Mouse (Mus musculus): ENCODE data around the gene Tdp1. TPM values are rescaled to one million over a fixed set of nuclear protein-coding genes. Genes with fewer than 3 reads are reported as not detected.

Tdp1 gene
- 46.7 and 49.2 TPM in 2 replicates for polyA plus RNA-seq (2015; fragmentation: Nextera tagmentation; extraction: Ambion mirVana)

- WGBS: under 1% methylated on average over 72 of the region's 73 CpGs
- H3K4me2 ChIP-seq (ENCODE audit: low read length): peak within 1 kb of the TSS; percentile 98
- peak within 1 kb of the TSS; percentile 91 for H3K4me3 ChIP-seq (ENCODE audit: low read length)
- H3K4me1 ChIP-seq (ENCODE audit: control insufficient read depth, insufficient read depth, low read depth, low read length): peaks cover 15% of the 10 kb centered on the region
- no peaks in the 10 kb centered on the region for H3K27me3 ChIP-seq (replicated peaks; ENCODE audit: control insufficient read depth, insufficient read depth, low read length)
- H3K9me3 ChIP-seq (ENCODE audit: control insufficient read depth, low read length): no peaks in the 10 kb centered on the region
- peak; percentile 88 for ATAC-seq
- peak within 1 kb of the TSS; percentile 91 for H3K9ac ChIP-seq (ENCODE audit: low read depth, low read length)
- peak within 1 kb of the TSS; percentile 86 for H3K27ac ChIP-seq (ENCODE audit: low read depth, low read length)
- H3K36me3 ChIP-seq (ENCODE audit: control insufficient read depth, insufficient read depth, low read length): no peaks in the 10 kb centered on the region
Measured at GRCm38 (mm10) chr12:99884269-99885261, at the start of gene Tdp1, which contains the start of gene Efcab11. Tdp1 (plus strand) TSS chr12:99884517. Efcab11 (minus strand) TSS chr12:99884439.

- peak overlapping the region; percentile 49 for H3K4me2 ChIP-seq (ENCODE audit: low read length)
- 25% methylated on average over 20 of the region's 20 CpGs for WGBS
- ATAC-seq: peak; percentile 92
- peak overlapping the region; percentile 14; the same call in 1 of the 2 replicates for H3K4me3 ChIP-seq (ENCODE audit: low read length)
- no peaks in the 10 kb centered on the region for H3K9me3 ChIP-seq (ENCODE audit: control insufficient read depth, low read length)
- H3K27ac ChIP-seq (ENCODE audit: low read depth, low read length): peak overlapping the region; percentile 76
- no peaks in the 10 kb centered on the region for H3K36me3 ChIP-seq (ENCODE audit: control insufficient read depth, insufficient read depth, low read length)
- peak overlapping the region; percentile 27; the same call in 1 of the 2 replicates for H3K9ac ChIP-seq (ENCODE audit: low read depth, low read length)
- peaks cover 10% of the 10 kb centered on the region for H3K4me1 ChIP-seq (ENCODE audit: control insufficient read depth, insufficient read depth, low read depth, low read length)
- no peaks in the 10 kb centered on the region for H3K27me3 ChIP-seq (replicated peaks; ENCODE audit: control insufficient read depth, insufficient read depth, low read length)
Measured at GRCm38 (mm10) chr12:99836404-99837131, 47.7 kb upstream of the Tdp1 start.

GRCm38 (mm10) chr12:99837528-99837927 is 46.8 kb upstream of the Tdp1 start:
- Histone ChIP-seq H3K4me2 (ENCODE audit: low read length) (no peak overlapping the region), H3K27ac (ENCODE audit: low read depth, low read length) (no peak overlapping the region), H3K27me3 (replicated peaks; ENCODE audit: control insufficient read depth, insufficient read depth, low read length) (no peaks in the 10 kb centered on the region), H3K9ac (ENCODE audit: low read depth, low read length) (no peak overlapping the region), H3K4me3 (ENCODE audit: low read length) (no peak overlapping the region), H3K9me3 (ENCODE audit: control insufficient read depth, low read length) (no peaks in the 10 kb centered on the region), H3K4me1 (ENCODE audit: control insufficient read depth, insufficient read depth, low read depth, low read length) (peaks cover 10% of the 10 kb centered on the region), H3K36me3 (ENCODE audit: control insufficient read depth, insufficient read depth, low read length) (no peaks in the 10 kb centered on the region)
- ATAC-seq: no peak
- 88% methylated on average over 5 of the region's 5 CpGs for WGBS

- Histone ChIP-seq H3K9me3 (ENCODE audit: control insufficient read depth, low read length) (no peaks in the 10 kb centered on the region), H3K4me1 (ENCODE audit: control insufficient read depth, insufficient read depth, low read depth, low read length) (peaks cover 10% of the 10 kb centered on the region), H3K4me2 (ENCODE audit: low read length) (no peak overlapping the region), H3K27me3 (replicated peaks; ENCODE audit: control insufficient read depth, insufficient read depth, low read length) (no peaks in the 10 kb centered on the region), H3K9ac (ENCODE audit: low read depth, low read length) (no peak overlapping the region), H3K4me3 (ENCODE audit: low read length) (no peak overlapping the region), H3K36me3 (ENCODE audit: control insufficient read depth, insufficient read depth, low read length) (no peaks in the 10 kb centered on the region), H3K27ac (ENCODE audit: low read depth, low read length) (no peak overlapping the region)
- no peak for ATAC-seq
- WGBS: 73% methylated on average over 11 of the region's 11 CpGs
Measured at GRCm38 (mm10) chr12:99838109-99838508, 46.2 kb upstream of the Tdp1 start.

- Histone ChIP-seq H3K27me3 (replicated peaks; ENCODE audit: control insufficient read depth, insufficient read depth, low read length) (no peaks in the 10 kb centered on the region), H3K4me3 (ENCODE audit: low read length) (no peak overlapping the region), H3K27ac (ENCODE audit: low read depth, low read length) (no peak overlapping the region), H3K9me3 (ENCODE audit: control insufficient read depth, low read length) (no peaks in the 10 kb centered on the region), H3K4me1 (ENCODE audit: control insufficient read depth, insufficient read depth, low read depth, low read length) (peaks cover 10% of the 10 kb centered on the region), H3K4me2 (ENCODE audit: low read length) (no peak overlapping the region), H3K9ac (ENCODE audit: low read depth, low read length) (no peak overlapping the region), H3K36me3 (ENCODE audit: control insufficient read depth, insufficient read depth, low read length) (no peaks in the 10 kb centered on the region)
- 85% methylated on average over 14 of the region's 14 CpGs for WGBS
- ATAC-seq: no peak
Measured at GRCm38 (mm10) chr12:99838703-99839102, 45.6 kb upstream of the Tdp1 start.

- no peak overlapping the region for H3K9ac ChIP-seq (ENCODE audit: low read depth, low read length)
- H3K4me1 ChIP-seq (ENCODE audit: control insufficient read depth, insufficient read depth, low read depth, low read length): no peaks in the 10 kb centered on the region
- WGBS: 78% methylated on average over 8 of the region's 8 CpGs
- no peaks in the 10 kb centered on the region for H3K27me3 ChIP-seq (replicated peaks; ENCODE audit: control insufficient read depth, insufficient read depth, low read length)
- ATAC-seq: no peak
- no peak overlapping the region for H3K4me2 ChIP-seq (ENCODE audit: low read length)
- no peaks in the 10 kb centered on the region for H3K9me3 ChIP-seq (ENCODE audit: control insufficient read depth, low read length)
- no peak overlapping the region for H3K27ac ChIP-seq (ENCODE audit: low read depth, low read length)
- H3K36me3 ChIP-seq (ENCODE audit: control insufficient read depth, insufficient read depth, low read length): no peaks in the 10 kb centered on the region
- no peak overlapping the region for H3K4me3 ChIP-seq (ENCODE audit: low read length)
Measured at GRCm38 (mm10) chr12:99844951-99845350, 39.4 kb upstream of the Tdp1 start.

- no peak overlapping the region for H3K4me3 ChIP-seq (ENCODE audit: low read length)
- WGBS: 90% methylated on average over 2 of the region's 2 CpGs
- no peaks in the 10 kb centered on the region for H3K36me3 ChIP-seq (ENCODE audit: control insufficient read depth, insufficient read depth, low read length)
Measured at GRCm38 (mm10) chr12:99849996-99850395, 34.3 kb upstream of the Tdp1 start.

GRCm38 (mm10) chr12:99853323-99854258 is 30.7 kb upstream of the Tdp1 start:
- H3K4me1 ChIP-seq (ENCODE audit: control insufficient read depth, insufficient read depth, low read depth, low read length): peaks cover 7% of the 10 kb centered on the region
- no peak overlapping the region for H3K4me3 ChIP-seq (ENCODE audit: low read length)
- no peak overlapping the region for H3K27ac ChIP-seq (ENCODE audit: low read depth, low read length)
- no peaks in the 10 kb centered on the region for H3K36me3 ChIP-seq (ENCODE audit: control insufficient read depth, insufficient read depth, low read length)
- H3K4me2 ChIP-seq (ENCODE audit: low read length): peak overlapping the region; percentile 19; the same call in 1 of the 2 replicates
- H3K27me3 ChIP-seq (replicated peaks; ENCODE audit: control insufficient read depth, insufficient read depth, low read length): no peaks in the 10 kb centered on the region
- ATAC-seq: peak; percentile 65
- H3K9me3 ChIP-seq (ENCODE audit: control insufficient read depth, low read length): no peaks in the 10 kb centered on the region
- WGBS: 42% methylated on average over 14 of the region's 14 CpGs
- H3K9ac ChIP-seq (ENCODE audit: low read depth, low read length): no peak overlapping the region

More at GRCm38 (mm10) chr12:99849996-99850395, 34.3 kb upstream of the Tdp1 start:
- Histone ChIP-seq H3K4me1 (ENCODE audit: control insufficient read depth, insufficient read depth, low read depth, low read length) (peaks cover 7% of the 10 kb centered on the region), H3K4me2 (ENCODE audit: low read length) (no peak overlapping the region), H3K27me3 (replicated peaks; ENCODE audit: control insufficient read depth, insufficient read depth, low read length) (no peaks in the 10 kb centered on the region), H3K27ac (ENCODE audit: low read depth, low read length) (no peak overlapping the region), H3K9me3 (ENCODE audit: control insufficient read depth, low read length) (no peaks in the 10 kb centered on the region), H3K9ac (ENCODE audit: low read depth, low read length) (no peak overlapping the region)
- no peak for ATAC-seq

All from hindbrain, embryonic 16.5 days (tissue).